Mouse (Mus musculus) bone marrow macrophage, adult 2 months (primary cell): Measurements from ENCODE around the gene Cenpu. TPM values are rescaled to one million over a fixed set of nuclear protein-coding genes. Genes with fewer than 3 reads are reported as not detected.
A peak's percentile ranks its signal among the peaks of the same experiment; 100 is the strongest.

Source experiments
- H3K27ac ChIP-seq: 2 replicates; pipeline ENCODE4 v1.5.1; 2012; ENCODE audit warnings: low read depth, low read length; ENCODE audit not compliant: insufficient read depth
- H3K4me1 ChIP-seq: 2 replicates; pipeline ENCODE4 v1.6.1; 2012; ENCODE audit warnings: low read length; ENCODE audit not compliant: control insufficient read depth, insufficient read depth
- H3K4me3 ChIP-seq: 2 replicates; pipeline ENCODE4 v1.5.1; 2012; ENCODE audit warnings: mild to moderate bottlenecking, low read length, moderate library complexity; ENCODE audit not compliant: insufficient read depth
- CTCF ChIP-seq: IDR thresholded peaks from 2 replicates; pipeline ENCODE4 v1.5.1; 2012; ENCODE audit warnings: low read depth, mild to moderate bottlenecking, low read length, moderate library complexity
- POLR2A ChIP-seq: IDR thresholded peaks from 2 replicates; pipeline ENCODE4 v1.6.1; 2012; ENCODE audit warnings: mild to moderate bottlenecking, low read depth, low read length, borderline replicate concordance
- polyA plus RNA-seq: library from polyadenylated mRNA; stranded (reverse); fragments of >200 nt; gene quantifications from 2 replicates; pipeline ENCODE4 v1.2.4, GENCODE M21; 2012; ENCODE audit not compliant: missing spikeins, insufficient read depth, insufficient read length

Gene Cenpu
- 15.1 and 16.7 TPM in 2 replicates for polyA plus RNA-seq

DNA sequence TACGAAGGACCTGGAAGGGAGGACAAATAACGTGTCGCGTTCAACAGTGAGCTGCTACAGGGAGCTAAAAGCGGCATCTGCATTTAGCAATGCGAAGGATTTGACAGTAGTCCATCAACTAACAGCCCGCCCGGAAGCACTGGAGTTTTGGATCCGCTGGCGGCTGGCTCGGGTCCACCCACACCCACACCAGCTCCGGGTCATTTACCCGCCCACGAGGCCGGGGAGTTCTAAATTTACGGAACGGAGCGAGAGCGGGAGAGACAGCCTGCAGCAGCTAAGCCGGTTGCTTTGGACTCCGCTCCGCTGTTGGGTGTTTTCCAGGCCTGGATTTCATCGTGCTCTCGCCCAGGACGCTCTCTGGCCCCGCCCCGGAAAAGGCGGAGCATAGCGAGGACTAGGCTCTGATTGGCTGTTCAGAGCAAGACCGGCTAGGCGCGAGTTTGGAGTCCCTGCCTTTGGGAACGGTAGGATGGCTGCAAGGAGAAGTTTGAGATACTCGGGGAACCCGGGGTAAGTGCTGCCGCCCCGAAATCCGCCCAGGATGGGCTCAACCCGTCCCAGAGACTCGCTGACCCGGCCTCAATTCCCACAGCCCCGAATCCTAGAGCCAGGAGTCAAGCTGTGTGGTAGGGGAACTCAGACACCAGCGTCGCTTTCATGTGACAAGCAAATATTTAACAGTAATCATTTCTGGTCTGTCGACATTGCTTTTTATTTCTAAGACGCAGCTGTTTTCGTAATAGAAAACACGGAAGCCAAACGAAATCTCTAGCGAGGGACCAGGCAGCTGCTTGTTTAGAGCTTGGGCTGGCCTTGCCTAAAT, at the start of gene Cenpu:
Cenpu (plus strand) TSS at position 414 of the 826 bp plus-strand sequence.
- peaks cover 5% of the 10 kb centered on the region for H3K4me1 ChIP-seq
- H3K4me3 ChIP-seq = peak within 1 kb of the TSS; percentile 74
- H3K27ac ChIP-seq = peak within 1 kb of the TSS; percentile 67
- TF ChIP-seq CTCF (no peak), POLR2A (no peak)

DNA sequence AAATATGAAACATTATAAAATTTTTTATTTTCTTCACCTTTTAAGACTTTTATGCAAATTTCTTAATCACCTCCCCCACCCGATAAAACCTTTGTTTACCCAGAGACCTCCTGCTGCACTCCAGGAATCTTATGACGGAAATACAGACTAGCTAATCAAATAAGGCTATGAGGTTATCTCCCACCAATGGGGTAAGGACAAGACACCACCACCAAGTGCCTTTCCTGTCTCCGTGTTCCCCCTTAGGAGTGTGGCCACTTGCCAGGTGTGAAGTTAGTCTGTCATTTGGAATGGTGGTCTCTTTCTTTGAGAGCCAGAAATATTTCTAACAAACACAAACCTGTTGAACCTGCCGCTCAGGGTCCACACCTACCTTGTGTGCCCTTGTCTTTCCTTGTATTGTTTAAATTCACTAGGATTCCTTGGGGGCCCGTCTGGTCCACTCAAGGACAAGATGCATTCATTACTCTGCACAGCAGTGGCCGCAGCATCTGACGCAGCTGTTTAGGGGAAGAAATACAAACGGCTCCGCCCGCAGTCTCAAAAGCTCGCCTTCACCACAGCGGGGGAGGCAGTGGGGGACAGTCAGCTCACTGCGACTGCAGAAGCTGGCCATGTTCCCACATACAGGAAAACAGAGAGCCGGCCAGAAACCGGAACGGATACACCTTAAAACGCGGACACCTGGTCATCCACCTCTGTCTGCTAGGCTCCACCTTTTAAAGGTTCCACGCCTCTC, 49.3 kb upstream of the Cenpu start:
- Histone ChIP-seq H3K4me1 (peaks cover 40% of the 10 kb centered on the region), H3K27ac (no peak overlapping the region), H3K4me3 (no peak overlapping the region)
- TF ChIP-seq POLR2A = no peak
- no peak for TF ChIP-seq CTCF

DNA sequence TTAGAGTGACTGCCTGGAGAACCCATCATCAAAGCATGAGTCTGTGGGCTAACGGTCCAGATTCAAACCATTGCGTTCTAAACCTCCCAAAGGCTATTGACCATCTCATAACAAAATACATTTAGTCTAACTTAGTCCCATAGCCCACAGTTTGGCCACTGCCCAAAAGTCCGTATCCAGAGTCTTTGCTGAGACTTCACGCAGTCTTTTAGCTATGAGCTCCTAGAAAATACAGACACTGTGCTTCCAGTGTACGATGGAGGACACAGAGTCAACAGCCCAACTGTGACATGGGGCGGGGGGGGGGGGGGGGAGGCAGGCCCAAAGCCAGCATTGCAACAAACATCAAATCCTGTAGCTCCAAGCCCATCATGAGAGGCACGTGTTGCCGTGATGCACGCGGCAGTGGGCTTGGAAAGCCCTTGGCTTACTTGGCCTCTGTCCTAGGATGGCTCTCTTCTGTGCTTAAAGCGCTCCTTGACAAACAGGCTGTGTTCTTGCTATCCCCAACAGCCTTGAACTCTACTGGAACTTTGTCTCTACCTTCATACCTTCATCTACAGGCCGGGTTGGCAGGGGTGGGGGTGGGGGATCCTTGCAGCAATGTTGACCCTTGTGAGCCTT, 48.6 kb upstream of the Cenpu start:
- TF ChIP-seq POLR2A (no peak), CTCF (no peak)
- Histone ChIP-seq H3K4me1 (peaks cover 36% of the 10 kb centered on the region), H3K4me3 (no peak overlapping the region), H3K27ac (no peak overlapping the region)

DNA sequence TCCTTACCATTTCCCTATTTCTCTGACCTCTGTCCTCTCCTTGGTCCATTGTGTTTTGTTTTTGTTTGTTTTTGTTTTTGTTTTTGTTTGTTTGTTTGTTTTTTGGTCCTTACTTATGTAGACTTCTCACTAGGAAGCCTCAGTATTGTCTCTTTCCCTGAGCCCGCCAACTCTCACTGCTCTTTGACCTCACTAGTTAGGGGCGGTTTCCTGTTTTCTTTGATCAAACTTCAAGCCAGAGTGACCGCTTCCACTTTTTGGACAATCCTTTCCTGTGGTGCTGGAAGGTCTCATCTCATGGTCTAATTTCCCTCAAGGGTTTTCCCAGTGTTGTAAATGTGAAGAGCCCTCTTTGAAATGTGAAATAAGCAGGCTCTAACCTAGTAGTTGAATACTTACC, 47.6 kb upstream of the Cenpu start:
- Histone ChIP-seq H3K27ac (peak overlapping the region; percentile 9; the same call in 1 of the 2 replicates), H3K4me1 (peaks cover 42% of the 10 kb centered on the region), H3K4me3 (no peak overlapping the region)
- TF ChIP-seq POLR2A = no peak

DNA sequence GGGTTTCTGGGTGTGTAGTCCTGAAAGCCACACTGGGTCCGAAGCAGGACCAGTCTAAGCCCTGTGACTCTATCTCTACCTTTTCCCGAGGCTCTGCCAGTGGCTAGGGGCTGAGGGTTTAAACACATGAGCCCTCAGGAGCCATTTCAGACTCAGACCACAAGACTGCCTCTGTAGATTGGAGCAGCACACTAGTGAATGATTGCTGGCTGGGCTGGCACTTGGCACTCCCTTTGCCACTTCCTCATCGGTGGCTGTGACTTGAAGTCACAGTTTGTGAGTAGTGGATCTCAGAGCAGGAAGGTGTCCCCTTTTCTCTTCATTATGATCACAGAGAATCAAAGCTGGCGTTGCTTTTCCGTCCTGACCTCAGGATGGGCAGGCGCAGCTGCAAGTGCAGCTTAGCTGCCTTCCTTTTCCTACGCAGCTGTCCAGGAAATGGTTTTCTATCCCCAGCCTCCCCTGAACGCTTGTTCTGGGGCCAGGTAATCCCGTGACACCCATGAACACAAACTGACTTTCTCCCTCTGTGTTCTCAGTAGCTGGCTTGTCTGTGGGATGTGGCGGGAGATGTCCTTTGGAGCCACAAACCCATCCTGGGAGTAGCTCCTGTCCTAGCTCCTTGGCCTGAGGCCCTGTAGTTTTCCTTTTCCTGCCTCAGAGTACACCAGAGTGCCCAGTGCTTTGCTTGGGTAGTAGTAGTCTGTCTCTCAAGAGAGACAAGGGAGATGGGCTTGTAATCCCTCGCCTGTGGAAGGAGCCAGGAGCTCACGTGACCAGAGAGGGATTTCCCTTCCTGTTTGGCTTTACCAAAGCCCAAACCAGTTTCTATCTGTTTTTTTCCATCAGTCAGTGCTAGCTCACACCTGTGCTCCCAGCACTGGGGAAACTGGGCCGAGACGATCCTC, 43.1 kb upstream of the Cenpu start:
- H3K27ac ChIP-seq = no peak overlapping the region

DNA sequence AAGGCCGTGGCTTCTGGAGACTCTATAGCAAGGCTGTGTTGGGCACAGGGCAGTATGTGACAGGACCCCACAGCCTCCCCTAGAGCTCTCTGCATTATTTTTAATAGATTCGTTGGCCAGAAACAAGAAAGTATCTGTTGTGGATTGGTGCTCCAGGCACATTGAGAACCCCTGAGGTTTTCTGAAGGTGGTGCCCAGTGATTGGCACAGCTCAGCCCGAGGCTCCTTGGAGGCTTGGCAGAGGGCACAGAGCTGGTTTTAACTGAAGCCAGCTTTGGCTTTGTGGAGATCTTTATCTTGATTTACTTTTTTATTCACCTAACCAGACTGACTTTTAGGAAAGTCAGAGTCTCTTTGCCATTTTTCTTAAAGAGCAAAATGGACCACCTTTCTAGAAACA, 42.4 kb upstream of the Cenpu start:
- Histone ChIP-seq H3K4me3 (no peak overlapping the region), H3K4me1 (peaks cover 15% of the 10 kb centered on the region), H3K27ac (no peak overlapping the region)
- no peak for TF ChIP-seq POLR2A
- TF ChIP-seq CTCF = no peak

More for the DNA sequence above, 43.1 kb upstream of the Cenpu start:
- TF ChIP-seq POLR2A (no peak), CTCF (no peak)
- Histone ChIP-seq H3K4me1 (peaks cover 22% of the 10 kb centered on the region), H3K4me3 (no peak overlapping the region)

DNA sequence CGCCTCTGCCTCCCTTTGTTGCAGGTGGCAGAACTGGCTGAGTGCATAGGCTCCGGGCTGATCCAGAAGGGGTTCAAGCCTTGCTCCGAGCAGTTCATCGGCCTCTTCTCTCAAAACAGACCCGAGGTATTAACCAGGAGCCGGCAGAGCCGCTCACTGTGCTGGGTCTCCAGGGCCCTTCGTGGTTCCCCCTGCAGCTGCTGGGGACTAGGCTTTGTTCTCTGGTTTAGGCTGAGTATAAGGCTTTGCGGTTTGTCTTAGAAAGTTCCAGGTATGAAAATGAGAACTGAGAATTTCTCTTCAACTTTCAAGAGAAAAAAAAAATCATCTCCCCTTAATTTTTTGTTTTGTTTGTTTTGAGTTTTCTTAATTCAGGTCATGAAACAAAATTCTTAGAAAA, 40.5 kb upstream of the Cenpu start:
- Histone ChIP-seq H3K4me3 (no peak overlapping the region), H3K27ac (no peak overlapping the region), H3K4me1 (peaks cover 11% of the 10 kb centered on the region)
- no peak for TF ChIP-seq CTCF
- no peak for TF ChIP-seq POLR2A

DNA sequence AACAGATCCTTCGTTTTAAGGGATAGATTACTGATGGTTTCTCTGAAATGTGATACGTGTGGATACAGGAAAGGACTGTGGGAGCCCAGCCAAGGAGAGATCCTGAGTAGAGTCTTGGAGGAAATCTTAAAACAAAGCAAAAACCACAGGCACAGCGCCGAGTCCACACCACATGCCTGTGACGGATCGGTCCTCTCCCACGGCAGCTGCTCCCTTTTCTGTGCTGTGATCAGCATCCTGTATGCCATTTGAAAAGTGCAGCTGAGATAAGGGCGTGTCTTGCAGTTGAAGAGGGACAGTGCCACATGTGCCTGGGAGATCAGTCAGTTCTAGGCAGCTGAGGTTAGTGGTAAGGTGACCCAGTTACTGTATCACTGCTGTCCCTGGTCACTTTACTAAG, 39.3 kb upstream of the Cenpu start:
- no peak overlapping the region for H3K27ac ChIP-seq
- no peak overlapping the region for H3K4me3 ChIP-seq
- peaks cover 11% of the 10 kb centered on the region for H3K4me1 ChIP-seq
- TF ChIP-seq POLR2A (no peak), CTCF (no peak)

DNA sequence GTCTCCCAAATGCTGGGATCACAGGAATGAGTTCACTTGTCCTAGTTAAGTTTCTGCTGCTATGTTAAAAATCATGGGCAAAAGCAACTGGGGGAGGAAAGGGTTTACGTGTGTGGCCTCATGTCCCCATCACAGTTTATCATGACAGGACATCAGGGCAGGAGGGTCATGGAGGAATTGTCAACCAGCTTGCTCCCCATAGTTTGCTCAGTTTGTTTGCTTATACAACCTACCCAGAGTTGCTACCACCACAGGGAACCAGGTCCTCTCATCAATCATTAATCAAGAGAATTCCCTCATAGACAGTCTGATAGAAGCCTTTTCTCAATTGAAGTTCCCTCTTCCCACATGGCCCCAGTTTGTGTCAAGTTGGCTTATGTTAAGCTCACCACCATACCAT, 37.8 kb upstream of the Cenpu start:
- Histone ChIP-seq H3K4me3 (no peak overlapping the region), H3K27ac (no peak overlapping the region), H3K4me1 (peaks cover 2% of the 10 kb centered on the region)
- TF ChIP-seq POLR2A (no peak), CTCF (no peak)
